Mouse (Mus musculus) layer of hippocampus, adult 9-10 months (tissue): ENCODE data around the gene Hist3h2a.
A peak's percentile ranks its signal among the peaks of the same experiment; 100 is the strongest.
"Not testable (repeated sequence)": the region's sequence is repeated elsewhere in the genome, so short reads cannot be mapped to it uniquely, and the experiment has no call there.

Source experiments
- DNase-seq: peaks from one replicate; pipeline ENCODE4 v3.0.0; 2022; ENCODE audit warnings: low spot score

The Hist3h2a gene

DNA sequence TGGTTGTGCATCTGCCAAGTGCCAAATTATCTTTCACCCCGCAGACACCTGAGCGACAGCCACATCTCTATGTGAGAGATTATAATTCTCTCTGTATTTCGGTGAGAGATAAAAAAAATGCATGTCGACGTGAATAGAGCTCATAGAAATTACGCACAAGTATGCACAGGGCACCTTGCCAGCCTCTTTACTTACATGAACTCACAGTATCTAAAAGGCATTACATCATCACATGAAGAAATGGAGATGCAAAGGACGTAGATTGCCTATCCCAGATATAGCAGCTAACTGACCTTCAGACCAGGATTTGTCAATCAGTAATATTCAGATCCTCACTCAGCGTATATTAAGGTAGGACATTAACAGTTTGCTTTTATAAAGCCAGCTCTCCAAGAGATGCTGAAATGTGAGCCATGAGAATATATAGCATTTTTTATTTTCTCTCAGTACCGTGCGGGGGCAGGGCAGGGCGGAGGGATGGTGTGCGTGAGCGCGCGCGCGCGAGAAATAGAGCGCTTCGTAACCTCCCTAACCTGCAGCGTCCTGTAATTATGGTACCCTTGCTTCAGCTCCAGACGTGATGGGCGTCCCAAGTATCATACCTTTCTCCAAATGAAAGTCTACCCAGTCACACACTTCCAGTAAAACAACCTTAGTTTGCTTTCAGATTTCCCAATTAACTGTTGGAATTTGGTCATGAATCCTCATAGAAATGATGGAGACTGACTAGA lies 6.5 kb upstream of the Hist3h2a start:
- no peak for DNase-seq

DNA sequence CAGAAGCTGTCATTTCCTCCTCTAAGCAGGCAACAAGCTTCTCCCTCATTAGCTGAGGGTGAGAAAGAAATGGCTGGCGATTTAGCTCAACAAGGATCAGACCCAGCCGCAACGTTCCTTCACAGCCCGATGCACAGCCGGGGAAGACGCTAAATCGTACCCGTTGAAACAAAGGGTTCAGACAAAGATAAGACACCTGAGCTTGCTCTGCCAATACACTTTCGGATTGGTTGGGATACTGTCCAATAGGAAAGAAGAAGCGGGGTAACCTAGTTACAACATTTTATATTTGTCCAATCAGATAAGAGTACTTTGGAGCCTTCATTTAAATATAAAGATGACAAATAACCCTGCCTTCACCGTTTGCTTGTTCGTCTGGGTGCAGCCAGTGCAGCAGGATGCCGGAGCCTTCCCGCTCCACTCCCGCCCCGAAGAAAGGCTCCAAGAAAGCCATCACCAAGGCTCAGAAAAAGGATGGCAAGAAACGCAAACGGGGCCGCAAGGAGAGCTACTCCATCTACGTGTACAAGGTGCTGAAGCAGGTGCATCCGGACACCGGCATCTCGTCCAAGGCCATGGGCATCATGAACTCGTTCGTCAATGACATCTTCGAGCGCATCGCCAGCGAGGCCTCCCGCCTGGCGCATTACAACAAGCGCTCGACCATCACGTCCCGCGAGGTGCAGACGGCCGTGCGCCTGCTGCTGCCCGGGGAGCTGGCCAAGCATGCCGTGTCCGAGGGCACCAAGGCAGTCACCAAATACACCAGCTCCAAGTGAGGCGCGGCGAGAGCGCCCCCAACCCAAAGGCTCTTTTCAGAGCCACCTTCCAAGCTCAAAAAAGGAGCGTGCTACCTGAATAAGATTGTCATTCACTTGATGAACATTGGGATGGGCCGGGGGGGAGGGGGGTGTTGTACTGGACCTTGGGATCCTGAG lies 5.7 kb upstream of the Hist3h2a start, which contains the start of gene Hist3h2ba:
Gene Hist3h2ba (plus strand): TSS at position 379 of the 938 bp plus-strand sequence.
- peak; percentile 91 for DNase-seq

DNA sequence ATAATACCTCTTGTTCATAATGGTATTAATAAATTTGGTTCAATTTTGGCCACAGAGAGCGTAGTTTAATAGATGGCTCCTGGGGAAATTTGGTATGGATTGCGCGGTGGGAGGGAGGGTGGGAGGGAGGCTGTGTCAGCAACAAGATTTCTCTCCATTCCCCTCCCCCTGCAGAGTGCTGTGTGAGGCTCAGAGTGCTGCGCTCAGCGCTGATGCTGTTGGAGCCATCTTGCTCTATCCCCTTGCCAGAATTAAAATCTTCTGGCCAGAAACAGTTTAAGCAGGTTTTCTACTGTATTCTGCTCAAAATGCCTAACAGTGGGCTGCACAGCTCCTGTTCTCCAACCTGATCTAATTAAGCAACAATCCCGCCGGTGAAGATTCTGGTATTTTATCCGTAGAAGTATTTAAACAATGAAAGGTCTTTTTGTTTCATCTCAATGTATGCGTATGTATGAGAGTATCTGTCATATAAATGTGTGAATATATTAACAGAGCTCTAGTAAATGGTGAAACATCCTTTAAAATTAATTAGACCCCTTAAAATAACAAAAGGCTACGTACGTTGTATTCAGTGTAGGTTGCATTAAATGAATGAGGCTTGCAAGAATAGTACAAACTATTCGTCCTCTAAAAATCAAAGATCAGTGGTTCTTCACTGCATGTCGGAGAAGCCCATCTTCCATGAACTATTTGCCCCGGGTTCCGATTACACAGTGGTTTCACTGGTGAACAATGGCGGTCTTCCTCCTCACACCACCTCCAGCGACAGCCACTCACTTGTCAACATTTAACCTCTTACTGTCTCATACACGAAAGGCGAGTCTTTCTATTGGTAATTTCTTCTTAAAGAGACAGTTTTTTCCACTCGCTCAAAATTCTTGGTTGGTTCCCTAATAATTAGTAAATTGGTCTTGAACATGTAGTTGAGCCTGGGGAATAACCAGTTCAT lies 4.7 kb upstream of the Hist3h2a start:
- no peak for DNase-seq

DNA sequence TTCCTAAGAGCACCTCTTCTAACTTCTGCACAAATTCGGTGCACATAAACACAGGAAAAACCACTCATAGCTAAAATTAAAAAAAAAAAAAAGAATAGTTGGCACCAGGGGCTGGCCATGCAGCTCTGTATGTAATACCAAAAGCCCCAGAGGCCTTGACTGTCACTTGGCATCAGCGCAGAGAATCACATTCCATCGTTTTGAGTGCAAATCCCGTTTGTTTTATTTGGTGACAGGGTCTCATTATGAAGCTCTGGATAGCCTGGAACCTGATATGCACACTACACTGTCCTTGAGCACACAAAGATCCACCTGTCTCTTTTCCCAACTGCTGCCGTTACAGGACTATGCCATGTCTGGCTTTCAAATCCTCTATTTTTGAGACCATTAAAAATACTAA lies 3.3 kb upstream of the Hist3h2a start:
- no peak for DNase-seq

DNA sequence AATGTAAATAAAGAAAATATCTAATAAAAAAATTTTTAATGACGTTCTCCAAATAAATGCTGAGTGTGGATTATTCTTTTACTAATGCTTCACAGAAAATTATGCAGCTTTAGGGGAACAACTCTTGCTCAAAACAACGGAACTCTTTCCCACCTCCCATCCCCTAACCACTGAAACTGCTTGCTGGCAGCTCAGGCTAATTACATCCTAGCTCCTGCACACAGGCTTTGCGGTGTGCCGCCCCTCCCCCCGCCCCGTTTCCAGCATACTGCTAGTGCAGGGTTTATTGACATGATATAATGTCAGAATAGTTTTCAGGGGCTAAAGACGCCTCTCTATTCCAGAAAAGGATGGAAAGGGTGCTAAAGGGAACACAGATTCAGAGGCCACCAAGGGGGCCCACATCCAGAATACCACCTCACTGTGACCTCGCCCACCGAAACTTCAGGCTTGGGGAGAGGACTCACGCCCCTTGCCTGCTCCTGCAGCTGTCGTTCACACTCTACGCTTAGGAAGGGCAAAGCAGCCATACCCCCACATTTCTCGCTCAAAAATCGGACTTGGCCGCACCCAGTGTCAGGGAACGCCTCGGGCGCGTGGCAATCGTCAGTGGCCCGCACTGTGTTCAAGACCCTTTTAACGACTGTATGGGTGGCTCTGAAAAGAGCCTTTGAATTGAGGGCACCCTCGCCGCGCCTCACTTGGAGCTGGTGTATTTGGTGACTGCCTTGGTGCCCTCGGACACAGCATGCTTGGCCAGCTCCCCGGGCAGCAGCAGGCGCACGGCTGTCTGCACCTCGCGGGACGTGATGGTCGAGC lies 925 bp upstream of the Hist3h2a start:
- no peak for DNase-seq

DNA sequence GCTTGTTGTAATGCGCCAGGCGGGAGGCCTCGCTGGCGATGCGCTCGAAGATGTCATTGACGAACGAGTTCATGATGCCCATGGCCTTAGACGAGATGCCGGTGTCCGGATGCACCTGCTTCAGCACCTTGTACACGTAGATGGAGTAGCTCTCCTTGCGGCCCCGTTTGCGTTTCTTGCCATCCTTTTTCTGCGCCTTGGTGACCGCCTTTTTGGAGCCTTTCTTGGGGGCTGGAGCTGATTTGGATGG lies 390 bp upstream of the Hist3h2a start:
- not testable (repeated sequence) for DNase-seq

DNA sequence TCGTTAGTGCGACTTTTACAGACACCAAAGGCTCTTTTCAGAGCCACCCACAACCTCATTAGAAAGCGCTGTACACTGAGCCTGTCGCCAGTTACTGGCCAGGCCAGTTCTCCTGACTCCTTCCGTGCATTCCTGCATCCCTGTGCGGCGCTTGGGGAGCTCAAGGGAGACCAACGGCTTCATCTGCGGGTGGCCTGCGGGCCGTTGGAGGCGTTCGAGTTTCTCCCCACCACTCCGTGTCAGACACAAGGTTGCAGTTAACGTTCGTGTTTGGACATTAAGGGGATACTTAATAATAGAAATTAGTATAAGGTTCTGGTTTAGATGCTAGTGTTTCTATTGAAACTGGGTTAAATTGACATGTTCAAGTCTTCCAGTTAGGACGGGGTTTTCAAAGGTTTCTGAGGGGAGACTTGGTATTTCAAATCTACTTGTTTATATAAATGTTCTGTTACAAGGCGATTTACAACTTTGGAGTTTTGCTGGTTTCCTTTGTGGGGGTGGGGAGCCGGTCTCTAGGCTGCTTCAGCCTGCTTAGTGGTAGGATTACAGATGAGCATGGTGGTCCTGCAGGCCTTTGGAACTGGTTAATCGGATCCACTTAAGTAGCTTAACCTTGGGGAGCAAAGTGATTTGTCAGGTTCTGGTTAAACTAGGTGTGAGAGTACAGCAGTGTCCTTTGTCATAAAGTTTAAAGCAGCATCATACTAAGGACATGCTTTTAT lies 820 bp downstream of the Hist3h2a start:
- DNase-seq = no peak

DNA sequence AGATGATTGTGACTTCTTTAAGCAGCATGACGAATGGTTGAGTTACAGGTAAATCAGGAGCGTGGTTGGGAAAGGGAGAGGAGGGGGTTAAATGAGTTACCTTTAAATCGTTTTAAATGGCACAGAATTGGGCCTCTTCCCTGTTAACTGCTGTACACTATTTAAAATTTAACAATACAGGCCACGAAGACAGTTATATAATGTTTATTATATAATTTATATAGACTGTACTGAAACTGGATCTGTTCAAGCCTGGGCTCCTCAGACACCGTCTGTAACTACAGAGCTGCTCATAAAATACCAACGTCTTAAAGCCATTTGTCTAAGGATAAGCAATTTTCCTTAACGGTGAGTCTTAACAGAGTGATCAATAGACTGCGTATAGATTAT lies 1.4 kb downstream of the Hist3h2a start:
- DNase-seq = no peak

DNA sequence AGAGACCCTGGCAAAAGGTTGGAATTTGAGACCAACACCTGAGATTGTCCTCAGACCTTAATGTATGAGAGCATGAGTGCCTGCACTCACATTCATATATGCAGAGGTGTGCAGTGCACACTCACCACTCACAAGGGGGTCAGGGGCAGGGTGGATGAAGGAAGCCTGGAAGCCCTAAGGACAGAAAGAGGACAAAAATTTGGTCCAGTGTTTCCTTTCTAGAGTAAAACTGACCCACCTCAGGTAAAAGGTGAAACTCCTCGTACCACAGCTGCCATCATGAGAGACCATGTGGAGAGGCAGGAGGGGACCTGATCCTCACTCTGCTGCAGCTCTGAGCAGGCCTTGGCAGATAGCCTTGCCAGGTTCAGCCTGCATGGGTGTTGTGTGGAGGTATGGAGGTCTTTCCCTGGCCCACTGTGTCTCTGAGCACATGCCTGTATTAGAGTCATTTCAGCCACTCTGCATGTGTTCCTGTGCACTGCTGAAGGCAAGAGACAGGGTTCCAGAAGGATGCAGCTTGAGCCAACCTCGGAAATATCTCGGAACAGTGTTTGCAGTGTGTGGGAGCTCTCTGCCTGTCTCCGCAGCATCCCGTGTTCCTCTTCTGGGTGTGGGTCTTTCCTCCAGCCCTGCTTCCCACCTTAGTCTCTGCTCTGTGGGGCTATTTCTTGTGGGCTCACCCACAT lies 2.9 kb downstream of the Hist3h2a start:
- no peak for DNase-seq

DNA sequence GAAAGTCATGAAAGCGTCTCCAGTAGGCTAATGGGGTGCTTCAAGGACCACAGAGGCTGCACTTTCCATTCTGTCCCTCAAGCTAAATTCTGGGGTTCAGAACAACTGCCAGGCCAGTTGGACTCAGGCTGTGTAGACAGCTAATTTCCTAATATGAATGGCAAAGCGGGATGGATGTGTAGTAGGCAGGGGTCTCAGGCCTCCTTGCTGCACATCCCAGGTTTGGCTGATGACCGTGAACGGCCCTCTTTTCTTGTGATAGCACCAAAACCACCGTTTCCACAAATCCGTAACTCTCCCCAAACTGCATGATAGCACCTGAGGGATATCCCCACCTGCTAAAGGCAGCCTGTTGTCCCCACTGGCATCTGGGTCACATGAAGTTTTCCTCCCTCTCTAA lies 4.1 kb downstream of the Hist3h2a start:
- DNase-seq = no peak

DNA sequence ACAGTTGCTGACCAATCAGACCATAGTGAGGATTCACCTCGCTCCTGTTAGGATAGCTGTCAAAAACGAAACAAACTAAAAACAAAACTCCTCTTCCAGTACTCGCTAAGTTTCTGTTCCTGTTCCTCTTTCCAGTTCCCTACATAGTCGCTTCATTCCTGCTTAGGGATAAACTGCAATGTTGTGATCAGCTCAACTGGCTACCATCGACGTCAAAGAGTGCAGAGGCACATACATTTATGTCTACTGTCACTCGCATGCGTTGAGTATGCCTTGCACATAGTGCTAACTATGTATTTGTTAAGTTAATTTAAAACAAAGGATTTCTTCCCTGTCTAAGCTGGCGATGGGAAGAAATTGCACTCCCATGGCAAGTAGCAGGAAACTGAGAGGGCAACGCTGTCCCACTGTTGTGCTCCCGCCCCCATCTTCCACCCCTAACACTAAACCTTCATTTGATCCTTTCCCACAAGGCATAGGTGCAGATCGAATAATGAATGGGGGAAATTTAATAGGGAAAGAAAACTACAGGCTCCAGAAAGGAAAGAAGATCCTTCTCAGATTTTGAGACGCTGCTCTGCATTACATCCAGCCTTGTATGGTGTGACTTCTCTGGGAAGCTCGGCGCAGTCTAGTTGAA lies 4.8 kb downstream of the Hist3h2a start:
- no peak for DNase-seq

DNA sequence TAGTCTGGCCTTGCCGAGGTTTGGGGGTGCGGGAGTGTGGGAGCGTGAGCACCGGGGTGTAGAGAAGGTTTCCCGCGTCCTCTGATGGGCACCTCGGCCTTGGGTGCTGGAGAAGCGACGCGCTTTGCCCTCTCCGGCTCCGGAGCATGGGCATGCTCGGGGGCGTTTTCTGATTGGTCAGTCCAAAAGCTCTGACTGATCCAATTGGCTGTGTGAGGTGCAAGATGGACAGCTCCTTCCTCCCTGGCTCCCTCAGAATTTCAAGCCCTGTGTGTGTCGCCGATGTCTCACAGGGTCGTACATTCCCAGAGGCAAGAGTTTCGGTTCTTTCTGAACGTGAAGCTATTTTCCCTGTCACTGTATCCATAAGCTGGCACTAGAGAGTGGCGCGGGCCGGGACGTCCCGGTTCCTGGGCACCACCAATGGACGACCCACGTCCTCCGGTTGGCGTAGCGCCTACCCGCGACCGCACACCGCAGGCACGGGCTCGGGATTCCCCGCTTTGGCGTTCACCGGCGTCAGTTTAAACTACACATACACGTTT lies 5.5 kb downstream of the Hist3h2a start:
- DNase-seq = no peak

DNA sequence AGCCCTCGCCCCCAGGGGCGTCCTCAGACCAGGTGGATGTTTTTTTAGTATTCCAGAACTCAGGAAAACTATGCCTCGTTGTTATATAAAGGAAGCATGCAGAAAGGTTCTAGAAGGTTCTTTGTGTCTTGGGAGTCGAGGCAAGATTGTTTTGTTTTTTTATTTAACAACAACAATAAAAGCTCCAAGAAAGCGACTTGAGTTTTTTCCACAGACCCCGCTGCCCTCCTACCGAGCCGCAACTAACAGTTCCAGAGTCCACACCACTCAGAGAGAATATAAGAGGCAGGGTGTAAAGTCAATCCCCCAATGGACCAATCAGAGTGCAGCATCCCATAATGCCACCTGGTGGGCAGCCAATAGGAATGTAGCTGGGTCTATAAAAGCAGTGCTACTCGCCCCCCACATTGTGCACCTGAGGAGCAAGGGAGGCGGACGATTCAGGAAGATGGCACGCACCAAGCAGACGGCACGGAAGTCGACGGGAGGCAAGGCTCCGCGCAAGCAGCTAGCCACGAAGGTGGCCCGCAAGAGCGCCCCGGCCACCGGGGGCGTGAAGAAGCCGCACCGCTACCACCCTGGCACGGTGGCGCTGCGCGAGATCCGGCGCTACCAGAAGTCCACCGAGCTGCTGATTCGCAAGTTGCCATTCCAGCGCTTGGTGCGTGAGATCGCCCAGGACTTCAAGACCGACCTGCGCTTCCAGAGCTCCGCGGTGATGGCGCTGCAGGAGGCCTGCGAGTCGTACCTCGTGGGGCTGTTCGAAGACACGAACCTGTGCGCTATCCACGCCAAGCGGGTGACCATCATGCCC lies 7.1 kb downstream of the Hist3h2a start:
- no peak for DNase-seq

DNA sequence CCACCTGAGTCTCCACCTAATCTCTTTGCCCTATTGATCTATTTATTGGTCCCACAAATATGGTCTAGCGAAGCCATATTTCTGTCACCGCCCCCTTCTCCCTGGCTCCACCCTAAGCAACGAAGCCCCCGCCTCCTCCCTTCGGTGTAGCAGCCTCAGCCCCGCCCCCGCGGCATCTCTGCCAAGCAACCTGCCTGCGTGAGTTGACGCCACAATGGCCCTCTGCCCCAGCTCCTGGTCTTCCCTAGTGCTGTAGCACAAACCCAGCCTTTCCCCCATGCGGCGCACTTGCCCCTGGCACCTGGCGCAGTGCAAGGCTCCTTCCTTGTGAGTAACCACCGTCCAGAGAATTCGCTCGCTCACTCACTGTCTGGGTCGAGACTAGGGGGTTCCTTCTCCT lies 9.1 kb downstream of the Hist3h2a start:
- DNase-seq = no peak

DNA sequence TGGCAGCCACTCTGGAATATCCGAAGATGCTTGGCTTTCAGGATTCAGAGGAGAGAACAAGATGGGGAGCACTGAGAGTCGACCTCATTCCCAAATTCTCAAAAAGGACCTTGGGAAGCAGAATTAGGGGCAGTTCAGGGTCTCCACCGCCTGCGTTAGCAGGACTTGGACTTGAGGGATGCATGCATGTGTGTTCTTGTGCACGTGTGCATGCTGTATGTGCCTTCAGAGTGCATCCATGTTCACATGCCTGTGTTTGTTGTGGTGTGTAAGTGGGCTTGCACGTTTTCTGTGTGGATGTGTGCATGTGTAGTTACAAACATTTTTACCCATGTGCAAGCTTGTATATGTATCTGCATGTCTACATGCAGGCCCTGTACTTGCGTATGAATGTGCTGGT lies 9.7 kb downstream of the Hist3h2a start:
- no peak for DNase-seq

DNA sequence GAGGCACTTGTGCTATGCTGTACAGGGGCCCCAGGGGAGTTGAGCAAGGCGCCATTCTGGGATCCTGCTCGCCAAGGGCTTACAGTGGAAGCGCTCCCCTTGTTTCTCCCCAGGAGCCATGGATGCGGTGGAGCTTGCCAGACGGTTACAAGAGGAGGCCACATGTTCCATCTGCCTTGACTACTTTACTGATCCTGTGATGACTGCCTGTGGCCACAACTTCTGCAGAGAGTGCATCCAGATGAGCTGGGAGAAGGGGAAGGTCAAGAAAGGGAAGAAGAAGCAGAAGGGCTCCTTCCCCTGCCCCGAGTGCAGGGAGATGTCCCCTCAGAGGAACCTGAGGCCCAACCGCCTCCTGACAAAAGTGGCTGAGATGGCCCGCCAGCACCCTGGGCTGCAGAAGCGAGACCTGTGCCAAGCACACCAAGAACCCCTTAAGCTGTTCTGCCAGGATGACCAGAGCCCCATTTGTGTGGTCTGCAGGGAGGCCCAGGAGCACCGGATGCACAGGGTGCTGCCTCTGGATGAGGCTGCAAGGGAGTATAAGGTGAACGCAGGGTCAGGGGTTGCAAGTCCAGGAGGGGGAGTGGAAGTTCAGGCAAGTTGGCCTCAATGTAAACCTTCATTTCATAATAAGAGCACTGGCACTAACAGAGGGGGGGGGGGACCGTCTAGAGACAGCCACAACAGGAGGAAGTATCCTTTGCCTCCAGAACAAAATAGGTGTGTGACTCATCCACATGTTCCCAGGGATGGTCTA lies 10.7 kb downstream of the Hist3h2a start:
- DNase-seq = no peak

DNA sequence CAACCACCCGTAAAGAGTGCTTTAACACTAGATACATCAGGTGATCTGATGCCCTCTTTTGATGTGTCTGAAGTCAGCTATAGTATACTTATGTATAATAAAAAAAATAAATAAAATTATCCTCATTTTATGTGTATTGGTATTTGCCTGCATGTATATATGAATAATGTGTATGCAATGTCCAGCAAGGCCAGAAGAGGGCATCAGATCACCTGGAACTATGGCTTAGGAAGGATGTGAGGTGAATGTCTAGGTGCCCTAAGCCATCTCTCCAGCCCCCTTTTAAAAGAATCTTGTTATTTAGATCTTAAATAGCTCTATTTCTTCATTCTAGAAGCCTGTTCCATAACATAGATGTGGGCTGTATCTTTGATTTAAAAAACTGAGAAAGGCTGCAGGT lies 12.9 kb downstream of the Hist3h2a start:
- no peak for DNase-seq

DNA sequence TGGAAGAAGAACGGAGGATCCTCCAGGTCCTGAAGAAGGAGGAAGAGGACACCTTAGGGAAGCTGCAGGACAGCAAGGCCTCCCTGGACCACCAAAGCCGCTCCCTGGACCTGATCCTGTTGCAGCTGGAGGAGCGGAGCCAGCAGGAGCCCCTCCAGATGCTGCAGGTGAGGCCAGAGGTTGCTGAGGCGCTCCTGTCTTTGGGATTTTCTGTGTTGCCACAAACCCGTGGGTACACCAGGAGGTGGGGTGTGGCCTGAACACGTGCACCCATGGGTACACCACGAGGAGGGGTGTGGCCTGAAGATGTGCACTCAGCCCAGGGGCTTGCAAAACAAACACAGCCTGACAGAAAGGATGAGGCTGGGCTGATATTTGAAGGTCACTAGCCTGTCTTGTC lies 14.1 kb downstream of the Hist3h2a start:
- no peak for DNase-seq
